Mouse (Mus musculus) MEL (cell line): ENCODE results near the gene Homer3.
A peak's percentile ranks its signal among the peaks of the same experiment; 100 is the strongest.

Experiments
- CHD1 ChIP-seq: IDR thresholded peaks from 2 replicates; pipeline ENCODE4 v1.6.1; 2012; ENCODE audit warnings: low read depth, mild to moderate bottlenecking, inconsistent platforms, low read length, improper control_type of control experiment
- CHD2 ChIP-seq: IDR thresholded peaks from 2 replicates; pipeline ENCODE4 v1.6.1; 2011; ENCODE audit warnings: low read length, improper control_type of control experiment
- CTCF ChIP-seq, 3 experiments: IDR thresholded peaks in 2 of 3; conservative IDR thresholded peaks in 1 of 3; 2 replicates each; pipeline ENCODE4 v1.5.1; 2011 to 2012; ENCODE audit warnings: low read length in 3 of 3, low read depth in 2 of 3, mild to moderate bottlenecking in 2 of 3, improper control_type of control experiment in 1 of 3, inconsistent platforms in 1 of 3, mixed read lengths in 1 of 3, moderate library complexity in 1 of 3; ENCODE audit not compliant: control insufficient read depth in 1 of 3, insufficient read depth in 1 of 3, poor library complexity in 1 of 3, severe bottlenecking in 1 of 3
- POLR2A ChIP-seq, 2 experiments: IDR thresholded peaks; 2 replicates each; pipeline ENCODE4 v1.6.1; 2011 to 2012; ENCODE audit warnings: low read length in 2 of 2, mild to moderate bottlenecking in 2 of 2, control low read depth in 1 of 2, improper control_type of control experiment in 1 of 2, low read depth in 1 of 2, moderate library complexity in 1 of 2; ENCODE audit not compliant: control insufficient read depth in 1 of 2, insufficient read depth in 1 of 2, poor library complexity in 1 of 2
- POLR2AphosphoS2 ChIP-seq: IDR thresholded peaks from 2 replicates; pipeline ENCODE4 v1.6.1; 2011; ENCODE audit warnings: low read length, improper control_type of control experiment
- USF1 ChIP-seq: IDR thresholded peaks from 2 replicates; pipeline ENCODE4 v1.6.1; 2014; ENCODE audit warnings: low read depth, mild to moderate bottlenecking, inconsistent platforms, low read length, improper control_type of control experiment, moderate library complexity

- TF ChIP-seq POLR2A (IDR thresholded peaks at IDR 0.05; ENCODE audit: control insufficient read depth in 1 of 2, insufficient read depth in 1 of 2, low read depth in 1 of 2, low read length in 2 of 2, poor library complexity in 1 of 2) = peak in 1 of 2 experiments; percentile 26; a peak in 2 of 4 replicates
- peak; percentile 76 for TF ChIP-seq USF1
- TF ChIP-seq CTCF (IDR thresholded peaks at IDR 0.05 in 2 of 3, conservative IDR thresholded peaks at IDR 0.05 in 1 of 3; ENCODE audit: control insufficient read depth in 1 of 3, insufficient read depth in 1 of 3, low read depth in 2 of 3, low read length in 3 of 3, poor library complexity in 1 of 3, severe bottlenecking in 1 of 3) = no peak
- no peak for TF ChIP-seq CHD1
- TF ChIP-seq POLR2AphosphoS2 = no peak
- no peak for TF ChIP-seq CHD2
Measured at GRCm38 (mm10) chr8:70234781-70235128, 47.9 kb upstream of the Homer3 start.
